Mouse (Mus musculus): ENCODE measurements around the gene Fam216b. TPM values are rescaled to one million over a fixed set of nuclear protein-coding genes. Genes with fewer than 3 reads are reported as not detected.

The Fam216b gene
- polyA plus RNA-seq (2012; ENCODE audit: low replicate concordance) = not detected in 2 replicates

DNA sequence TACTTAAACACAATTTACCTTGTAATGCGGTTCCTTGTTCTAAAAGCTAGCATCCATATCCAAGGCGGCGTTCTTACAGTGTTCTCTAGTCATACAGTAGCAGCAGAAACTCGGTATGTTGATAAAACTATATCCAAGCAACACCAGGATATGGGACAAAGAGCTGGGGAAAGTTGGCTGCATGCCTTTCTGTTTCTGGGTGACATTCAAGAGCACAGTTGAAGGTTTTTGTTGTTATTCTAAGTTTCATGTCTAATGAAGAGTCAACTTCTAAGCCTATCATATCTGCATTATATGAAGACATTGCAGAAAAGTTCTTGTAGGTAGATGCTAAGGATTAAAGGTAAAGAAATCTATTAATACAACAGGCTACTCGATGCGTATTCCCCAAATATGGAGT, at the start of gene Fam216b:
TSS of gene Fam216b (minus strand) at position 101 of the 400 bp plus-strand sequence.

Other genes starting within 250 kb of the Fam216b start
- gene Dnajc15, start 213.9 kb downstream of the Fam216b start, polyA plus RNA-seq (2012; ENCODE audit: low replicate concordance) = 11.8 and 15.2 TPM in 2 replicates
- 6.3 and 22.9 TPM in 2 replicates for gene Epsti1, start 184.8 kb downstream of the Fam216b start, polyA plus RNA-seq (2012; ENCODE audit: low replicate concordance)
- 0.50 and 0.63 TPM in 2 replicates for gene Tnfsf11, start 219.0 kb upstream of the Fam216b start, polyA plus RNA-seq (2012; ENCODE audit: low replicate concordance)